Mouse (Mus musculus): ENCODE data around the gene Calcoco1.

DNA sequence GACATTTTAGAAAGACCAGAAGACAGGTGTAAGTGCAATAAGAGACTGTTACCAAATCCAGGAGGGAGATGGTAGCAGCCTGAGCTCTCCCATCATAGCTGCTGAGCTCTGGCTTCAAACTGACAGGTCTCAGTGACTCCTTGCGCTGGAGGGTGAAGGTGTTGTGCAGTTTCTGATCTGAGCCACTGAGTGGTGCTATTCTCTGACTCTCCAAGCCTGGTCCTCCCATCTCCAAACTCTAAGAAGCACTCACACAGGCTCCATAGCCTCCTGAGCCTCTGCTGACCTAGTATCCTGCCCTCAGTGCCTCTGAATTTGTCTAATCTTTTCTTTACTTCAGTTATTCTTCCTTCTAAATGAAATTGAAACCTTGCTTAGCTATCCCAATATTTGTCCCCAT is 38.3 kb downstream of the Calcoco1 start:
- TF ChIP-seq EP300 (IDR thresholded peaks at IDR 0.05) (no peak), CTCF (IDR thresholded peaks at IDR 0.05) (peak; percentile 69)

All from lung, postnatal 0 days (tissue).